Mouse (Mus musculus): Measurements from ENCODE around the gene Polq. TPM values are rescaled to one million over a fixed set of nuclear protein-coding genes. Genes with fewer than 3 reads are reported as not detected.
"Not testable (repeated sequence)": the region's sequence is repeated elsewhere in the genome, so short reads cannot be mapped to it uniquely, and the experiment has no call there.

Polq gene
- total RNA-seq, 2 experiments from 2014 or later: 1.7 to 1.8 TPM

DNA sequence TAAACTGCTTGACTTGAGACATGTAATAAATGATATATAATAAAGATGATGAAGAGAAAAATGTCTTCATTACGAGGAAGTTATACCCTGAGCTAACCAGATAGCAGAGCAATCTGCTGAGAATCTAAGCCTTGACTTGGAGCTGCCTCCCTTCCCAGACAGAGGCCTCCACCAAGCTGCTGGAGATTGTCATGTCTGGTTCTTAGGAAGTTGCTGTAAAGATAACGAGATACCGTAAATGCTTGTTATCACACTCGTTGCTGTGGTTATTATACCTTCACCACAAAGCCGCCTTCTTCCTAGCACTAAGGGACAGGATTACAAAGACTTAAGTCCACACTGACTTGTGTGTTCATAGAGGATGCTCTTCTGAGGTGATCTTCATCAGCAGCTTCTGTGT is 60.8 kb downstream of the Polq start:
- no peak for DNase-seq (ENCODE audit: low spot score in 2 of 2)
- intact Hi-C loops (cut with DNase I): no loop called here

DNA sequence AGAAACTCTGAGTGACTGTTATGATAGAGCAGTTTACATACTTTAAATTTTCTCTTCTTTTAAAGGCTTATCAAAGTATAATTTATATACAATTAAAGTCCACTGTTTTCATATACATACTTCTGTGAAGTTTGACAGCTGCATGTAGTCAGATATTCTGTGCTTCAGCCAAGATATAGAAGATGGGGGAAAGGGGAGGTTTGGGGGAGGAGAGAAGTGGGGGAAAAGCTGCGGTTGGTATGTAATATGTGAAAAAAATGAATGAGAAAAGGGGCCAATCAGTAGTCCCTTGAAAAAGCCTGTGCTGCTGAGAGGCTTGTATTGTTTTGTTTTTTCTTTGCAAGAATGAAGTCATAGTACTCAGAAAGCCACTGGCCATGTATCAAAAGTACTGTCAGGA is 78.1 kb downstream of the Polq start:
- intact Hi-C loops (cut with DNase I): no loop called here

DNA sequence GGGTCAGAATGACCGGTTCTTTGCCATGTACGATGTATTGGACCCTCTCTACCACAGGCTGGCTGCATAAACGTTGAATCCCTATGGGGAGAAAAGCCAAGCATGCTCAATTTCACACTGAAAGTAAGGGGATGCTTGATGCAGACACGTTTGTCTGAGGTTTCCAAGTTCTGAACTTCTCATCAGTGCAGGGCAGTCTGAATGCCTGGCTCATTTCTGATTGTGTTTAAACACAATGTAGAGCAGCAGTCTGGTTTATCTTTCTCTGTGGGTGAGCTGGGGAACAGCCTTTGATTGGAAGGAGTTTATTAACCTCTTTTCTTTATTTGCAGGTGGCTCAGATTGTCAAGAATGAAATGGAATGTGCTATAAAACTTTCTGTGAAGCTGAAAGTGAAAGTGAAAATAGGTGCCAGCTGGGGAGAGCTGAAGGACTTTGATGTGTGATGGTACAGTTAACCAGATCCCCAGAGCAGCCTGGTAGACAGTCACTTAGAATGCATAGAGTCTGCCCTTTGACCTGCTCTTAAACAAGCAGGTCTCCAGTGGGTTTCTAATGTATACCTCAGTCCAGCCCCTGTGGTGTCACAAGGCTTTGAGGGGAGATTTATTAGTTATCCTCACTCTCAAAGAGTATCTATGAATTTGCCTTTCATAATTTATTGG is 82.7 kb downstream of the Polq start:
- no peak for DNase-seq (ENCODE audit: low spot score in 2 of 2)
- intact Hi-C loops (cut with DNase I): no loop called here

More for the DNA sequence above, 78.1 kb downstream of the Polq start:
- DNase-seq (ENCODE audit: low spot score in 2 of 2): no peak

DNA sequence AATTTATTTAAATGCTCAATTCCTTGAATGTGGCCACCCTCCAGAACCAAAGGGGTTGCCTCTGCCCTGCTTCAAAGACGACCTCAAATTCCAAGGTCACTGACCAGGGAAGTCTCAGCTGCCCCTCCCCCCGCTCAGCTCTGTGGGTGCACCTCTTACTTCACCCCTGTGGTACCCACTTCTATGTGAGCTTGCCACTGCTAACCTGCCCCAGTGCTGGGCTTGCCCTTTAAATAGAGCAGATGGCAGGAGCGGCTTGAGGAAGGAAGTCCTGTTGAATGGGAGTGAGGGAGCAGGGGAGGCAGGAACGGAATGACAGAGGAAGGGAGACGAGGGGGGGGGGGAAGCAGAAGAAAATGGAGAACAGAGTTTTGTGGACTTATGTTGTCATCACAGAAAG is 97.2 kb downstream of the Polq start:
- DNase-seq (ENCODE audit: low spot score in 2 of 2): no peak
- intact Hi-C loops (cut with DNase I): loop anchor here (5.0 kb wide), 1 partner anchor 574 kb away; no protein-coding TSS in a partner anchor

DNA sequence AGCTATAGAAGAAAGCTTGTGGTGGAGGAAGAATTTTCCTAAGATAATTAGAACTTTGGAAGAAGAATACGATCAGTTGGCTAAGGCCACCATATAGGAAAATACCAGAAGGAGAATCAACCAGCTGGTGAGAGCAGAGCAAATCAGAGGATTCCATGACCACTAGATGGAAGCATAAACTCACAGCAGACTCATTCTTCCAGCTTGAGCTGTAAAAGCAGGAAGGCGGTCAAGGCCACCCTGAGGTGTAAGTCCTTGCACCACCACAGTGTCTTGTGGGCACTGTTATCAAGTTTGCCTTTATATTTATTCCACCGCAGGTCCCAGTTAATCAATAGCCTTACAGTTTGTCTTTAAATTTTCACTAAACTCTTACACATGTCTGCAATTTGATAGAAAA is 97.7 kb downstream of the Polq start:
- intact Hi-C loops (cut with DNase I): loop anchor here (5.0 kb wide), 1 partner anchor 573 kb away; no protein-coding TSS in a partner anchor
- DNase-seq (ENCODE audit: low spot score in 2 of 2): peak; percentile 51 to 76

DNA sequence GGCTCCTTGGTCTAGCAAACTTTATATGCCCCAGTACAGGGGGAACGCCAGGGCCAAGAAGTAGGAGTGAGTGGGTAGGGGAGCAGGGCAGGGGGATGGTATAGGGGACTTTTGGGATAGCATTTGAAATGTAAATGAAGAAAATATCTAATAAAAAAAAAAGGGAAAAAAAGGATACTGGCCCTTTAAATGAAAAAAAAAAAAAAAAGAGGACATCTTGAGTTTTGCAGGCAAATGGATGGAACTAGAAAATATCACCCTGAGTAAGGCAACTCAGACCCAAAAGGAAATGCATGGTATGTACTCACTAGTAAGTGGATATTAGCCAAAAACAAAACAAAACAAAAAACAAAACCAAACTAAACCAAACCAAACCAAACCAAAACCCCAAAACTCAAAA is 113.6 kb downstream of the Polq start:
- DNase-seq (ENCODE audit: low spot score in 2 of 2); intact Hi-C loops (cut with DNase I): not testable (repeated sequence)

Other genes starting within 250 kb of the Polq start
- 10 to 100 TPM; 30.1 to 32.1 TPM for gene Slc15a2, start 226.8 kb upstream of the Polq start, total RNA-seq (2021)
- 10 to 100 TPM; 40.7 to 42.2 TPM for gene Iqcb1, start 183.4 kb upstream of the Polq start, total RNA-seq (2021)
- 1 to 10 TPM in 1 of 2 experiments, under 1 TPM in 1; 0.82 to 1.4 TPM for gene Eaf2, start 136.8 kb upstream of the Polq start, total RNA-seq (2021)
- gene Golgb1, start 136.6 kb upstream of the Polq start, total RNA-seq (2021): 10 to 100 TPM; 67.6 to 75.4 TPM
- 1 to 10 TPM; 4.3 to 4.8 TPM for gene Hcls1, start 76.8 kb upstream of the Polq start, total RNA-seq (2021)
- gene Fbxo40, start 21.3 kb upstream of the Polq start, total RNA-seq (2021): under 1 TPM; 0.43 to 0.80 TPM